ENCODE assay signal across 24 mouse cellular contexts in genomic region chr5:28290630-28291029, GRCm38 (mm10). TPM values are rescaled to one million over a fixed set of nuclear protein-coding genes. Genes with fewer than 3 reads are reported as not detected.
"Had no signal": no experiment of that assay in that cellular context is flagged by ENCODE, and none has a peak within 500 bp of the region (broad histone marks: within the 10 kb centered on the region; RNA-seq: fewer than 3 reads in every experiment).

No protein-coding gene starts in this region.

- H3K27me3 ChIP-seq: midbrain, embryonic 12.5 days; neural tube, embryonic 13.5 days; neural tube, embryonic 15.5 days had no signal

- H3K4me2 ChIP-seq: lung, embryonic 14.5 days; midbrain, embryonic 12.5 days; neural tube, embryonic 13.5 days; neural tube, embryonic 15.5 days had no signal

- H3K9ac ChIP-seq: lung, embryonic 14.5 days; midbrain, embryonic 12.5 days; neural tube, embryonic 13.5 days; neural tube, embryonic 15.5 days had no signal

- H3K4me3 ChIP-seq: midbrain, embryonic 10.5 days; midbrain, embryonic 12.5 days; myocyte; neural tube, embryonic 13.5 days; neural tube, embryonic 15.5 days had no signal

- H3K36me3 ChIP-seq: midbrain, embryonic 10.5 days; midbrain, embryonic 12.5 days; neural tube, embryonic 13.5 days; neural tube, embryonic 15.5 days had no signal

- DNase-seq: lung, adult 18-20 months; lung, embryonic 14.5 days; lung, postnatal 10 days; lung, postnatal 4 days; midbrain, embryonic 14.5 days; retina, postnatal 1 day; right cerebral cortex, adult 18-20 months; right cerebral cortex, postnatal 25 days; right cerebral cortex, postnatal 4 days; spleen, adult 18-20 months; thymus, adult 18-20 months; thymus, postnatal 25 days; thymus, postnatal 4 days had no signal

- H3K9me3 ChIP-seq: midbrain, embryonic 10.5 days; midbrain, embryonic 12.5 days; neural tube, embryonic 13.5 days; neural tube, embryonic 15.5 days had no signal

- ATAC-seq: midbrain, embryonic 16.5 days had no signal

- H3K4me1 ChIP-seq: neural tube, embryonic 13.5 days; neural tube, embryonic 15.5 days had no signal

- H3K27ac ChIP-seq: midbrain, embryonic 10.5 days; midbrain, embryonic 12.5 days; neural tube, embryonic 13.5 days; neural tube, embryonic 15.5 days had no signal

RNA-seq across cellular contexts. Expression of gene Cnpy1, which starts 45.0 kb away (rescaled TPM):
- total RNA-seq: megakaryocyte, adult 5-6 weeks; megakaryocyte-erythroid progenitor cell, adult 5-6 weeks had no signal
- polyA plus RNA-seq: liver, embryonic 16.5 days; myocyte; stomach, embryonic 14.5 days; thymus, postnatal 0 days had no signal
